Mouse (Mus musculus) liver, embryonic 14.5 days (tissue): ENCODE measurements at regions not wholly inside any gene's neighbourhood (a gene's known extent, or its start where the extent isn't known, plus 50 kb on each side); places are given as distances from the start of the nearest gene placed in this dataset.

Experiments used
- CTCF ChIP-seq: IDR thresholded peaks from 2 replicates; pipeline ENCODE4 v1.5.1; 2016; ENCODE audit warnings: antibody characterized with exemption, low read depth, control low read depth
- EP300 ChIP-seq: IDR thresholded peaks from 2 replicates; pipeline ENCODE4 v1.6.1; 2016; ENCODE audit warnings: antibody characterized with exemption, low read depth

GRCm38 (mm10) chr1:77128411-77128810 lies 386.5 kb downstream of the Epha4 start:
- no peak for TF ChIP-seq CTCF
- no peak for TF ChIP-seq EP300
